8 mouse cellular contexts compared by ENCODE assay signal in the genomic region with DNA sequence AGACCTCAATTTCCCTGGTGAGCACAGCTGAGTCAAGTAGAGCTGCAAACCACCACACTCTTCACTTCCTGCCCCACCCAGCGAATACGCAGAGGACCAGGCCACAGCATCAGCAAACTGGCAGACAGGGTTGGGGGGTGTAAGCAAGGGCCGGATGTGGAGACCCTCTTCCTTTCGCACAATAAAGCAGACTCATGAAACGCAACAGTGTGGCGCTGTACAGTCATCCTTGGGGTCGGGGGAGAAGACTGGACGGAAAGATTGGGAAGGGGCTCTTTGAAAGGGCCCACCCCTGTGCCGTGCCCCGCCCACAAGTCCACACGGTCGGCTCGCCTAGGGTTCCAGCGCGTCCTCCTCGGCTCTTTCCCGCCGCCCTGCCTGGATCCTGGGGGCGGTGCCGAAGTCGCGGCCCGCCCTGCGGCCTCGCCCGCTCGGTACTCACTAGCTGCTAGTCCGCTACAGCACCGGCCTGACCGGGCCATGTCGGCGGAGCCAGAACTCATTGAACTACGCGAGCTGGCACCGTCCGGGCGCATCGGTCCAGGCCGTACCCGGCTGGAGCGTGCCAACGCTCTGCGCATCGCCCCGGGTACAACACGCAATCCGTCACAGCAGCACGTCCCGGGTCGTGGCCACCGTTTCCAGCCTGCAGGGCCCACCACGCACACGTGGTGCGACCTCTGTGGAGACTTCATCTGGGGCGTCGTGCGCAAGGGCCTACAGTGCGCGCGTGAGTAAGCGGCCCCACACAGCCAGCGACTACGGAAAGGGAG. TPM values are rescaled to one million over a fixed set of nuclear protein-coding genes. Genes with fewer than 3 reads are reported as not detected.
DNase-seq lines count a peak whose midpoint lies in the region; ATAC-seq lines count a peak whose summit lies in the region.

A gene (plus strand): TSS at position 439 of the 773 bp plus-strand sequence.

- peaks cover 13% of the 10 kb centered on the region; the same call in 1 of the 2 replicates for H3K27me3 ChIP-seq in limb, embryonic 12.5 days
- H3K27me3 ChIP-seq in midbrain, embryonic 12.5 days: peaks cover 64% of the 10 kb centered on the region
- no peaks in the 10 kb centered on the region for H3K27me3 ChIP-seq in stomach, embryonic 15.5 days (replicated peaks)

- H3K4me1 ChIP-seq in limb, embryonic 12.5 days (replicated peaks): peaks cover 65% of the 10 kb centered on the region
- H3K4me1 ChIP-seq in midbrain, embryonic 12.5 days: peaks cover 60% of the 10 kb centered on the region
- H3K4me1 ChIP-seq in stomach, embryonic 15.5 days: peaks cover 61% of the 10 kb centered on the region

- H3K4me2 ChIP-seq in limb, embryonic 12.5 days: peak within 1 kb of the TSS; percentile 89
- peak within 1 kb of the TSS; percentile 58 for H3K4me2 ChIP-seq in midbrain, embryonic 12.5 days (replicated peaks)
- H3K4me2 ChIP-seq in stomach, embryonic 15.5 days: peak within 1 kb of the TSS; percentile 95

- H3K36me3 ChIP-seq in limb, embryonic 12.5 days: peaks cover under 1% of the 10 kb centered on the region; the same call in 1 of the 2 replicates
- H3K36me3 ChIP-seq in midbrain, embryonic 12.5 days: no peaks in the 10 kb centered on the region
- no peaks in the 10 kb centered on the region for H3K36me3 ChIP-seq in stomach, embryonic 15.5 days

- peak within 1 kb of the TSS; percentile 87 for H3K27ac ChIP-seq in limb, embryonic 12.5 days
- H3K27ac ChIP-seq in midbrain, embryonic 12.5 days (replicated peaks): no peak within 1 kb of the TSS
- H3K27ac ChIP-seq in stomach, embryonic 15.5 days: peak within 1 kb of the TSS; percentile 82

- DNase-seq in cerebellum, postnatal 10 days: peak; percentile 46 to 48
- peak; percentile 63 to 69 for DNase-seq in gastrocnemius, postnatal 36 days

- H3K9ac ChIP-seq in limb, embryonic 12.5 days (replicated peaks): peak within 1 kb of the TSS; percentile 83
- H3K9ac ChIP-seq in midbrain, embryonic 12.5 days (replicated peaks): peak within 1 kb of the TSS; percentile 54
- H3K9ac ChIP-seq in stomach, embryonic 15.5 days: peak within 1 kb of the TSS; percentile 57

- under 1% methylated on average over 63 of the region's 63 CpGs for WGBS in limb, embryonic 12.5 days
- under 1% methylated on average over 63 of the region's 63 CpGs for WGBS in midbrain, embryonic 12.5 days
- WGBS in stomach, embryonic 15.5 days: under 1% methylated on average over 63 of the region's 63 CpGs

- ATAC-seq in cerebellum, adult (ENCODE audit: insufficient number of reproducible peaks, low FRiP score, low TSS enrichment): no peak
- peak; percentile 27 for ATAC-seq in common myeloid progenitor, adult 5-6 weeks (replicated peaks; ENCODE audit: low read depth, poor library complexity, severe bottlenecking)
- peak; percentile 72 for ATAC-seq in inflammation-experienced regulatory T-cells, adult 6 months
- 0 out of 2 replicates have a peak, but pooled peaks have one; percentile 3 for ATAC-seq in limb, embryonic 12.5 days (ENCODE audit: insufficient number of reproducible peaks, insufficient read depth, low FRiP score, low TSS enrichment, low read depth)
- ATAC-seq in midbrain, embryonic 12.5 days (ENCODE audit: low FRiP score, low read depth): no peak
- ATAC-seq in stomach, embryonic 15.5 days (ENCODE audit: insufficient read depth, low FRiP score, low read depth): peak; percentile 43

- intact Hi-C loops in gastrocnemius, postnatal 36 days (cut with DNase I): no loop called here

- H3K4me3 ChIP-seq in limb, embryonic 12.5 days (replicated peaks): peak within 1 kb of the TSS; percentile 75
- H3K4me3 ChIP-seq in midbrain, embryonic 12.5 days: peak within 1 kb of the TSS; percentile 36
- H3K4me3 ChIP-seq in stomach, embryonic 15.5 days (replicated peaks): peak within 1 kb of the TSS; percentile 55

- H3K9me3 ChIP-seq in limb, embryonic 12.5 days: no peaks in the 10 kb centered on the region
- no peaks in the 10 kb centered on the region for H3K9me3 ChIP-seq in midbrain, embryonic 12.5 days
- no peaks in the 10 kb centered on the region for H3K9me3 ChIP-seq in stomach, embryonic 15.5 days

RNA-seq across cellular contexts. Expression of the gene that starts here (rescaled TPM):
- total RNA-seq in common myeloid progenitor, adult 5-6 weeks (2017): 29.3 and 37.4 TPM in 2 replicates
- total RNA-seq in gastrocnemius, postnatal 36 days (2021): 10 to 100 TPM; 10.4 to 14.9 TPM
- 10 to 100 TPM; 77.8 to 84.6 (median 82.3) TPM for polyA plus RNA-seq in inflammation-experienced regulatory T-cells, adult 6 months (2017; shearing (Covaris generic))
- polyA plus RNA-seq in limb, embryonic 12.5 days (2016; fragmentation: Nextera tagmentation; extraction: Ambion mirVana): 59.8 and 64.8 TPM in 2 replicates
- 43.6 and 48.9 TPM in 2 replicates for polyA plus RNA-seq in midbrain, embryonic 12.5 days (2016; fragmentation: Nextera tagmentation; extraction: Ambion mirVana)
- polyA plus RNA-seq in stomach, embryonic 15.5 days (2015; fragmentation: Nextera tagmentation; extraction: Ambion mirVana): 53.9 and 58.0 TPM in 2 replicates

Comparison
In these comparisons a context has a peak if more than half of its experiments do, and no peak if none do; other contexts are left out.
1. ATAC-seq: peak in common myeloid progenitor, adult 5-6 weeks (single experiment), inflammation-experienced regulatory T-cells, adult 6 months (single experiment), limb, embryonic 12.5 days (single experiment) and stomach, embryonic 15.5 days (single experiment); none in cerebellum, adult (single experiment) and midbrain, embryonic 12.5 days (single experiment).
2. Peak in every context shown above with its lines, with median percentiles within 50 percentile points of each other: H3K4me2 ChIP-seq, H3K4me3 ChIP-seq and H3K9ac ChIP-seq.